Mouse (Mus musculus): Measurements from ENCODE around the gene Slc25a35. TPM values are rescaled to one million over a fixed set of nuclear protein-coding genes. Genes with fewer than 3 reads are reported as not detected.
A peak's percentile ranks its signal among the peaks of the same experiment; 100 is the strongest.
"Not testable (repeated sequence)": the region's sequence is repeated elsewhere in the genome, so short reads cannot be mapped to it uniquely, and the experiment has no call there.

Slc25a35 gene
- total RNA-seq, 2 experiments from 2014 or later, result 2.9 to 5.0 TPM

- TF ChIP-seq CTCF (IDR thresholded peaks at IDR 0.05), result peak; percentile 47
- Histone ChIP-seq H3K4me3 (no peak overlapping the region), H3K27ac (no peak overlapping the region)
- no peak for DNase-seq
- intact Hi-C loops (cut with DNase I), result no loop called here
These were observed 26.4 kb downstream of the Slc25a35 start for GRCm38 (mm10) chr11:68994377-68994776.

- Histone ChIP-seq H3K4me3 (no peak overlapping the region), H3K27ac (no peak overlapping the region)
- intact Hi-C loops (cut with DNase I), result no loop called here
- no peak for DNase-seq
- TF ChIP-seq CTCF (IDR thresholded peaks at IDR 0.05), result no peak
These were observed 29.1 kb downstream of the Slc25a35 start for GRCm38 (mm10) chr11:68997080-68997479.

- H3K27ac ChIP-seq; DNase-seq; intact Hi-C loops (cut with DNase I); H3K4me3 ChIP-seq: not testable (repeated sequence)
These were observed 34.9 kb downstream of the Slc25a35 start for GRCm38 (mm10) chr11:69002782-69003181.

GRCm38 (mm10) chr11:69003592-69003991, 35.7 kb downstream of the Slc25a35 start:
- Histone ChIP-seq H3K4me3 (no peak overlapping the region), H3K27ac (no peak overlapping the region)
- TF ChIP-seq CTCF (IDR thresholded peaks at IDR 0.05), result peak; percentile 50
- intact Hi-C loops (cut with DNase I), result no loop called here
- peak; percentile 48 for DNase-seq

DNA sequence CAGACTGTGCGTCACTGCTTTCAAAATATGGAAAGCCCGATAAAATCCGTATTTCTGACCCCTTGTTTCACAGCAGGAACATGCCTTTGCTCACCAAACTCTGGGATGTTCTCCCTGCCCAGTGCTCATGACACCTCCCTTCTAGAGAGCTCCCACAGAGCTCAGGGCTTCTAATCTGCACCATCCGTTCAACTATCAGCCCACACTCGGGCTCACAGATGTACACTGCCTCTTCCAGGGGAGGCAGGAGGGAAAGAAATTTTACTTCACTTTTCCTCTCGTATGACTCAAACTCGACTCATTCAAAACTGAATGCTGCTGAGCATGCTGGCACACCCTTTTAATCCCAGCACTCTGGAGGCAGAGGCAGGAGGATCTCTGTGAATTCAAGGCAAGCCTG, 37.3 kb downstream of the Slc25a35 start:
- Histone ChIP-seq H3K27ac (no peak overlapping the region), H3K4me3 (no peak overlapping the region)
- TF ChIP-seq CTCF (IDR thresholded peaks at IDR 0.05), result no peak
- intact Hi-C loops (cut with DNase I), result no loop called here
- DNase-seq, result no peak

DNA sequence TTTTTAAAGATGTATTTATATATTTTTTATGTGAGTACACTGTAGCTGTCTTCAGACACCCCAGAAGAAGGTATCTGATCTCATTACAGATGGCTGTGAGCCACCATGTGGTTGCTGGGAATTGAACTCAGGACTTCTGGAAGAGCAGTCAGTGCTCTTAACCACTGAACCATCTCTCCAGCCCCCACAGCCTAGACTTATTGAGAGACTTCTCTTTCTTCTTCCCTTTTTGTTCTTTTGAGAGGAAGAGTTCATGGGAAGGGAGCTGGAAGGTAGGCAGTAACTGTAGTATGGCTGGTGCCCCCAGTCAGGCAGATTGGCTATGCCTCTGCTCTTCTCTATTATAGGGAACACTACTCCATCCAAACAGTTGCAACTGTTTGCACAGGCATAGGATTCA, 38.6 kb downstream of the Slc25a35 start:
- H3K4me3 ChIP-seq; intact Hi-C loops (cut with DNase I); DNase-seq; H3K27ac ChIP-seq: not testable (repeated sequence)

DNA sequence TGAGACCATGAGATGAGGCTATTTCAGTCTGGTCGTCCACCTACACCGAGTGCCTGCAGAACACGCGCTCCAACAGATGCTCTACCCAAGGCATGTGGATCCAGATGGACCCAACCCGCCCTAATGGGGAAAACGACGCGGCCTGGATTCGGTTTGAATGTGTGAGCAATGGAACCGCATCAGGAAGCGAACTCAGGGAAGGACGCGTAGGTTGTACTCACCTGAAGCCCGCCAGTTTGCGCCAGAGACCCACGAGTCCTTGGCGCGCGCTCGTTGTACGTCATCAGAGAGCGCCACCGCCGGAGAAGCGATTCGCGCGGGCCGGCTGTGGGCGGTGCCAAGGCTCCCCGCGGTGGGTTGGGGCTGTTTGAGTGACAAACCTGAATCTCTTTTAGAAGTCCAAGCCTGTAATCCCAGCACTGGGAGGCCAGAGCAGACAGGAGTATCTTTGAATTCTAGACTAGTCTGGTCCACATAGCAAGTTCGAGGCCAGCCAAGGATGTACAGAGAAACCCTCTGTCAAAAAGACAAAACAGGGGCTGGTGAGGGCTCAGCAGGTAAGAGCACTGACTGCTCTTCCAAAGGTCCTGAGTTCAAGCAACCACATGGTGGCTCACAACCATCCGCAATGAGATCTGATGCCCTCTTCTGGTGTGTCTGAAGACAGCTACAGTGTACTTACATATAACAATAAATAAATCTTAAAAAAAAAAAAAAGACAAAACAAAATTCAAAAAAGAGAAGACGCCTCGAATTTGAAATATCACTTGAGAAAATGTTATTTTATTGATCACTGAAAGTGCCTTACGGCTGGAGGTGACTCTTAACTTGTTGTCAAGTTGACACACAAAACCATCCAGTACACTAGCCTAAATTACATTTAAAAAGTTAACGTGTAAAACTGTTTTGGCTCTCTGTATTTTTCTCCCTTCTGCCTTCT, 40.5 kb downstream of the Slc25a35 start, which contains the start of gene Pfas:
Gene Pfas, minus strand, starts transcription at position 279 of the 940 bp plus-strand sequence.
- TF ChIP-seq CTCF (IDR thresholded peaks at IDR 0.05), result no peak
- peak; percentile 87 for DNase-seq
- peak within 1 kb of the TSS; percentile 73 for H3K4me3 ChIP-seq
- peak within 1 kb of the TSS; percentile 70 for H3K27ac ChIP-seq
- intact Hi-C loops (cut with DNase I), result no loop called here

DNA sequence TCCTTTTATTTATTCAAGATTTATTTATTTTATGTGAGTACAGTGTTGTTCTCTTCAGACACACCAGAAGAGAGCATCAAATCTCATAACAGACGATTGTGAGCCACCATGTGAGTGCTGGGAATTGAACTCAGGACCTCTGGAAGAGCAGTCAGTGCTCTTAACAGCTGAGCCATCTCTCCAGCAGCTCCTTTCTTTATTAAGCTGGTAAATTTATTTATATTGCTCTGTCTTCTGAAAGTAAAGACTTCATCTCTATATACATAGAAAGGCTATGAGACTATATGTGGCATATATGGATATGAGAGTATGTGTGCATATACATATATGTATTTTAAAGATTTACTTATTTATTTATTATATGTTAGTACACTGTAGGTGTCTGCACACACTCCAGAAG, 41.6 kb downstream of the Slc25a35 start:
- intact Hi-C loops (cut with DNase I), result no loop called here
- no peak overlapping the region for H3K27ac ChIP-seq
- TF ChIP-seq CTCF (IDR thresholded peaks at IDR 0.05), result no peak
- no peak overlapping the region for H3K4me3 ChIP-seq
- DNase-seq, result no peak

- DNase-seq, result no peak
- Histone ChIP-seq H3K4me3 (peak overlapping the region; percentile 87), H3K27ac (peak overlapping the region; percentile 28; the same call in 1 of the 2 replicates)
- intact Hi-C loops (cut with DNase I), result no loop called here
- no peak for TF ChIP-seq CTCF (IDR thresholded peaks at IDR 0.05)
These were observed 42.7 kb downstream of the Slc25a35 start for GRCm38 (mm10) chr11:69010400-69011323.

- DNase-seq; intact Hi-C loops (cut with DNase I): not testable (repeated sequence)
- peak; percentile 26; the same call in 1 of the 2 replicates for TF ChIP-seq CTCF (IDR thresholded peaks at IDR 0.05)
- Histone ChIP-seq H3K4me3 (peak overlapping the region; percentile 87), H3K27ac (peak overlapping the region; percentile 95)
These were observed 43.5 kb downstream of the Slc25a35 start for GRCm38 (mm10) chr11:69011445-69011844.

- TF ChIP-seq CTCF (IDR thresholded peaks at IDR 0.05), result no peak
- intact Hi-C loops (cut with DNase I), result no loop called here
These were observed 44.2 kb downstream of the Slc25a35 start for GRCm38 (mm10) chr11:69012071-69012601.

GRCm38 (mm10) chr11:69015644-69016441, 47.9 kb downstream of the Slc25a35 start, which contains the start of gene Ctc1:
Ctc1 (plus strand) TSS chr11:69015911.
- TF ChIP-seq CTCF (IDR thresholded peaks at IDR 0.05), result peak; percentile 71
- Histone ChIP-seq H3K27ac (peak within 1 kb of the TSS; percentile 95), H3K4me3 (peak within 1 kb of the TSS; percentile 73)
- intact Hi-C loops (cut with DNase I), result no loop called here
- peak; percentile 92 for DNase-seq

More at GRCm38 (mm10) chr11:69012071-69012601, 44.2 kb downstream of the Slc25a35 start:
- H3K27ac ChIP-seq, result peak overlapping the region; percentile 95
- H3K4me3 ChIP-seq, result peak overlapping the region; percentile 87
- DNase-seq, result peak; percentile 92
